Mouse (Mus musculus) retina, embryonic 14.5 days (tissue): Measurements from ENCODE around the gene Arg2.
"Not testable (repeated sequence)": the region's sequence is repeated elsewhere in the genome, so short reads cannot be mapped to it uniquely, and the experiment has no call there.

Source experiments
- DNase-seq: peaks from one replicate; pipeline ENCODE4 v3.0.0-alpha.2; 2015; ENCODE audit warnings: low spot score

Gene Arg2

DNA sequence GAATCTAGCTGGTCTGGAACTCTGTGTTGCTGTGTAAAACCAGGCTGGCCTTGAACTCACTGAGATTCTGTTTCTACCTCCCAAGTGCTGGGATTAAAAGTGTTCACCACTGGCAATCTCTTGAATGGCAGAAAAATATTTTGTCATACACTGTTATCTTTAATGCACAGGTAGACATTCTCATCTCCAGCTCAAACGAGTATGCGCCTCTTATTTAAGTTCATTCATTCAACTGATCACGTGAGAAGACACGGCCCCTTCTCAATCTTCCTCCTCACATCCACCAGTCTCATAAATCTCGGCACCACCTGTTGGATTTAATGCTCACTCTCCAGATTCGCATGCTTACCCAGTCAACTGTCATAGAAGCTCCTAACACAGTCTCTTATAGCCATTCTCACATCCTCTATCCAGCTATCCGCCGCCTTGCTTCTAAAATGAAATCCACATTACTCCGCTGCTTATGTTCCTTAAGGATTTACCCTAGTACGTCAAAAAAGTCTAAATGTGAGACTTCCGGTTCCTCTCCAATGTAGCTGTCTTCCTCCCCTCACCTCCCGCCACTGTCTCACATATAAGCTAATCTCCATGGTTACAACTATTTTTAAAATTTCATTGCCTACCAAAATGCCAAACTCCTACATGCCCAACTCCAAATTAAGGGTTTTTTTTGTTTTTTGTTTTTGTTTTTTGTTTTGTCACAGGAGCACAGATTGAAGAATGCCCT is 40.9 kb downstream of the Arg2 start:
- DNase-seq, result peak; percentile 18

DNA sequence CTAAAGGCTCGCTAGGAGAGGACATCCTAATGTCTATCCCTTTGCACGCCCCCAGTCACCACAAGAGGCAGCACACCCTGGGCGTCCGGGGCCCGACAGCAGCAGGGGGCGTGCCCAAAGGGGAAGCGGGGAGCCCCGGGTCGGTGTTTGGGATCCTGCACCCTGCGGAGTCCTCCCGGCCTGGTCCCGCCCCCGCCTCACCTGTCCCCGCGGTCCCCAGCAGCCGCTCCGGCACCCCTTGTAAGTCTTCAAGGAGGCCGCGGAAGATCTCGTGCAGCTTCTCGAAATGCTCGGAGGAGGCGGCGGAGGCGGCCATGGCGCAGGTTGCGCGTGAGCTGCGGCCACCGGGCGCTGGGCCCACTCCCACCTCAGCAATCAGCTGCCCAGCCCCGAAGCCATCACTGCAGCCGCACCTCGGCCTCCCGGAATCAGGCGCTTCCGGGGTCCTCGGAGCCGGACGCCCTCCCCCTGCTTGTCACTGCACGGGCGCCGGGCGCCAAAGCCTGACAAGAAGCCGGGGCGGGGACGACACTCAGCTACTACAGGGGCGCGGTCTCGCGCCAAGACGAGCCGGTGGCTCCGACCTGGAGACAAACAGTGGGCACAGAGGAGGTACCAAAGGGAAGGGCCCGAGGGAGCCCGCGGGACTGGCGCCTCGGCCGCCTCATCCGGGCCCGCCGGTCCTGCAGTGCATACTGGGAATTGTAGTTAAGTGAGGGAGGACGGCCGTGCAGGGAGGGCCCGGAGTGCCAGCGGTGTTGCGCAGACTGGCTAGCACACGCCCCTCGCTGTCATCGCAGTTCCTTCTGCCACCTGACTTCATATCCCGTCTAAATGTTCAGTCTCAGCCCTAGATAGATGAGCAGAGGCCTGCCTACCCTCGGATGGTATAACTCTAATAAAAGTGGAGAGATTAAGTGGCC is 41.7 kb downstream of the Arg2 start, which contains the start of gene Vti1b:
Gene Vti1b, minus strand, starts transcription at position 649 of the 923 bp plus-strand sequence.
- DNase-seq, result peak; percentile 88

DNA sequence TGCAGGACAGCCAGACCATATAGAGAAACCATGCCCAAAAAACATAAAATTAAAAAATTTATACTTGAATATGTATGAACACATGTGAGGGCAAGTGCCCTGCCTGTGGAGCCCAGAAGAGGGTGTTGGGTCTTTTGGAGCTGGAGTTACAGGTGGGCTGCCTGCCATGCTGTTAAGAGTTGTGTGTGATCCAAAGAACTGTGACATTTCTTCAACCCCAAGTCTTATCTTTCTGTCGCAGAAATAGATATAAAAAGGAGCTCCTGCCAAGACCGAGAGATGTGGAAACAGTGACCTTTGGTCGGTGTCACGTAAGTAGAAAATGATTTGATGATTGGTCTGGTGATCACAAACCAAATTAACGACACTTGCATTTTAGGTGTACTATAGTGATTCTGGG is 43.1 kb downstream of the Arg2 start:
- DNase-seq, result no peak

DNA sequence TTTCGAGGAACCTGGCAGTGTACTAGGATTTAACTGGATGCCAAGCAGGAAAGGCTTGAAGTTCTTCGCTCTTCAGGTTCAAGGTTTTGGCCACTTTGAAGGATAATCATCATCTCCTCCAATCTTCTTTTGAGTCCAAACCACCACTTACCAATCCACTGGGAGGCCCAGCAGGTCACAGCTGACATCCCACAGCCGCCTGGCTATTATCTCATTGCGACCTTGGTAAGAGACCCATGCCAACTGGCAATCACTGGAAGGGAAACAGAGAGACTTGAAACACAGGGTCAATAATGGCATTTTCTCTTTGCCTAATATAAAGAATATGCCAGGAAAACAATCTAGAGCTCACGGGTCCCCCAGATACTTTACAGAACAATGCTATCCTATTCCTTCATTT is 45.4 kb downstream of the Arg2 start:
- no peak for DNase-seq

DNA sequence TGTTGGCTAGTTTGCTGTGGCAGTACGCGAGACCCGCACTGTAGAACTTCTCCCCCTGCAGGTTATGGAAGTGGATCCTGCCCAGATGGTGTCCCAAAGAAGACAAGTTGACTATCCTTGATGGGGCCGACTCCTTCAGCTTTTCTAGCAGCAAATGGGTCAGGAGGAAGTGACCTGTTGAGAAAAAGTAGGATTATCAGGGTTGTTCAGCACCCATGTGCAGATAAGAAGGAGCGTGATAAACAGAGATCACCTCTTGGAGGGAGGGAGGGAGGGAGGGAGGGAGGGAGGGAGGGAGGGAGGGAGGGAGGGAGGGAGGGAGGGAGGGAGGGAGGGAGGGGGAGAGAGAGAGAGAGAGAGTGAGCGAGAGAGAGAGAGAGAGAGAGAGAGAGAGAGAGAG is 54.6 kb downstream of the Arg2 start:
- not testable (repeated sequence) for DNase-seq

DNA sequence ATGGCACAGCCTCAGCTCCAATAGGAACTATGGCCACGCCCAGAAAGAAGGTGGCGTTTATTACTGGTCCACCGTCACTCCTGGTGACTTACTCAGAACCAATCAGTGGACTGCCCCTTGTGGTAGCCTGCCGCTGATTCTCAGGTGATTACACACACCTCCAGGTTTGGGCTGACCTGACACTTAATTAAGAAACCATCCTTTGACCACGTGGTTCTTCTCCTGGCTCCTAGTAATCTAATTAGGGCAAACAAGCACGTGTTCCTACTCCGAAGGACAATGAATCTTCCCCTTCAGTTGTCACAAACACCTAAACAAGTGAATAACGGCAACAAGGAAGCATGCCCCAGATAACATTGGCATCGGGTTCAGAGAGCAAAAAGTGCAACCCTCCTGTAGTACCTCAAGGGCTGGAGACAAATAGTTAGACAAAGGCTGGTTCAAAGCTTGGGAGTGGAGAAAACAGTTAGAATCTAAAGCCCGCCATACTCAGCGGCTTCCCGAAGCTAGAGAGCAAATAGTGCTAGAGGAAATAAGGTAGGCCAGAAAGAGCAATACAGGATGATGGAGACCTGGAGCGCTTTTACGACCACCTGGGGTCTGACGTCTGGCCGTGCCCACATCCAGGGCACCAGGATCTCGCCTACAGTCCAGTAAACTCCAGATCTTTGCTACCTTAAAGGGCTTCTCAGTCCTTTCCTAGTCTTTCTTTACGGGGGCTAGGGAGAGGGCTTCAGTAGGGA is 60.5 kb downstream of the Arg2 start:
- DNase-seq, result peak; percentile 79

DNA sequence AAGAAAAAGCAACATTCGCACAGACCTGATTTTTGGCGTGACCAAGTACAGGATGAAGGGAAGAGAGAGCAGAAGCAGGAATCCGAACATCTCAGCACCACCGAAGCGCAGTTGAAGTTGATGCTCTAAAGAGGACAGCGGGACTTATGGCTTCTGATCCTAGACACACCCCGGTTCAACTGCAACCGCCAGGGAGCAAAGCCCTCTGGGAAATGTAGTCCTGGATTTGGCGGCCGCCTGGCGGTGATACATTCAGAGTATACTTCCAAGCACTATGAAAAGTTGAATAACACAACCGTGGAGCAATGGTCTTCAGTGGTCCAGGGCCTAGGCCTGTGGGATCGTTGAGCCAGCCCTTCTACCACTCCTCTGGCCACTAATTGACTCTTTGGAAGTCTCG is 61.1 kb downstream of the Arg2 start:
- peak; percentile 91 for DNase-seq

DNA sequence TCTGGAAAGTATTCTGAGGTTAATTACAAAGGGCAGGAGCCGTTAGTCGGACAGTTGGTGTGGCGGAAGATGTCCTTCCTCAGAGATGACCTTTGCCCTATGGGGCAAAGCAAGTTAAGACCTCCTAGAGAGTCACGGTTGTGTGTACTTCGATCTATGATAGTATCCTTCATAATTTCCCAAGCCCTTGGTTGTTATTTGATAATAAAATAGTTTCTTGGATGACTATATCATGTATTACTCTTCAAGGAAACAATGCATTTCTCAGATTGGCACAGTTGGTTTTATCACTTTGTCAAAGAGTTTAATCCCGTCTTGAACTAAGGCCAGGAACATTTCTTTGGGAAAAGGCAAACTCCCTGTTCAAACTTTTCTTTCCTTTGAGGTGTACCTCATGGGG is 61.6 kb downstream of the Arg2 start, which contains the start of gene Rdh11:
Gene Rdh11, minus strand, starts transcription at position 101 of the 400 bp plus-strand sequence.
- DNase-seq, result no peak

DNA sequence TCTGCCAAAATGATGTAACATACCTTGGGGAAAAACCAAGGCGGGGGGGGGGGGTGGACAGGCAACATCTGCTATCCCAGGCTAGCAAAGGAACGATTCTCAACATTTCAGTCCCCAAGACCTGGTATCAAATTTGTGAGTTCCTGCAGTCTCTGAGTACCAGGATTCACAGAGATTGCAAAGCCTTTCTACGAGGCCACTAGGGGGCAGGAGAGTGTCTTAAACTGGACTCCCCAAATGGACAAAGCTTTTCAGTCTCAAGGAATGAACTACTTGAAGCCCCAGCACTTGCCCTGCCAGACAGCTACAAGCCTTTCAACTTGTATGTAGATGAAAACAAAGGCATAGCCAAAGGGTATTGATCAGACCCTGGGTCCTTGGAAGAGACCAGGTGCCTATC is 62.9 kb downstream of the Arg2 start:
- peak; percentile 89 for DNase-seq

DNA sequence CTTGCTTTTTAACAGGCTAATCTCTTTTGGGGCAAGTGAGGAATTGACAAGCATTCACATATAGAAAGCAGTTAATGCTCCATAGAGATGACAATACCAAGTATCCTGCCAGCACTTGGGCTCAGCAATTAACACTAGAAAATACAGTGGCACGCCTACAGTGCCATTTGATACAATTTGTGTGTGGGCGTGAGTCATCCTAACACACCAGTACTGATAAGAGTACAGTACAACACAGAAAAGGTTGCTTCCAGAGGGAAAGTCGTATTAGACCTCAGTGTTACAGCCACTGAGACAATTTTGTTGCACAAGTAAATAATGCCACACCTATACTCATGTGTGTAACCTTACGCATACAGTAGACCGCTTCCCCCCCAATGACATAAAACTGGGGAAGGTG is 66.5 kb downstream of the Arg2 start:
- no peak for DNase-seq

DNA sequence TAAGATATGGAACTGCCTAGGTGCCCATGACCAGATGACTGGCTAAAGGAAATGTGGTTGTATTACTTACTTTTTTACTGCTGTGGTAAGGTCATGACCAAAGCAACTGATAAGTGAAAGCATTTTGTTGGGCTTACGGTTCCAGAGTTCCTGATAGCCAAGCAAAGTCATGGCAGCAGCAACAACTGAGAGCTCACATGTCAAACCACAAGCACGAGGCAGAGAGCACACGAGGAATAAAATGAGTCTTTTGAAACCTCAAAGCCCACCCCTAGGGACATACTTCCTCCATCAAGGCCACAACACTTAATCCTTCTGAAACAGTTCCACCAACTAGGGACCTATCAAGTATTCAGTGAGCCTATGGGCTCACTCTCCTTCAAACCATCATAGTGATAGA is 71.3 kb downstream of the Arg2 start:
- no peak for DNase-seq
